Mouse (Mus musculus): ENCODE data around the gene Pdk2. TPM values are rescaled to one million over a fixed set of nuclear protein-coding genes. Genes with fewer than 3 reads are reported as not detected.

Gene Pdk2
- polyA plus RNA-seq, 1 experiment from 2014 or later: 19.4 TPM

- no peak overlapping the region for H3K27ac ChIP-seq
- 51% methylated on average over 6 of the region's 6 CpGs for WGBS
Measured at GRCm38 (mm10) chr11:94987341-94987740, 53.8 kb downstream of the Pdk2 start.

GRCm38 (mm10) chr11:94986435-94986834 is 54.7 kb downstream of the Pdk2 start:
- Histone ChIP-seq H3K27ac (no peak overlapping the region), H3K4me2 (no peak overlapping the region), H3K4me1 (peaks cover 39% of the 10 kb centered on the region), H3K9me3 (no peaks in the 10 kb centered on the region), H3K4me3 (replicated peaks) (no peak overlapping the region), H3K27me3 (no peaks in the 10 kb centered on the region), H3K9ac (no peak overlapping the region), H3K36me3 (replicated peaks) (no peaks in the 10 kb centered on the region)
- ATAC-seq (ENCODE audit: low FRiP score): no peak
- WGBS: 73% methylated on average over 2 of the region's 2 CpGs

More at GRCm38 (mm10) chr11:94987341-94987740, 53.8 kb downstream of the Pdk2 start:
- Histone ChIP-seq H3K4me2 (no peak overlapping the region), H3K27me3 (no peaks in the 10 kb centered on the region), H3K9ac (no peak overlapping the region), H3K36me3 (replicated peaks) (no peaks in the 10 kb centered on the region), H3K4me3 (replicated peaks) (no peak overlapping the region), H3K4me1 (peaks cover 42% of the 10 kb centered on the region), H3K9me3 (no peaks in the 10 kb centered on the region)
- no peak for ATAC-seq (ENCODE audit: low FRiP score)

- Histone ChIP-seq H3K27ac (no peak overlapping the region), H3K27me3 (no peaks in the 10 kb centered on the region), H3K4me2 (no peak overlapping the region), H3K9ac (no peak overlapping the region), H3K4me3 (replicated peaks) (no peak overlapping the region), H3K36me3 (replicated peaks) (no peaks in the 10 kb centered on the region), H3K9me3 (no peaks in the 10 kb centered on the region), H3K4me1 (peaks cover 39% of the 10 kb centered on the region)
- 86% methylated on average over 5 of the region's 5 CpGs for WGBS
- ATAC-seq (ENCODE audit: low FRiP score): no peak
Measured at GRCm38 (mm10) chr11:94985822-94986221, 55.3 kb downstream of the Pdk2 start.

GRCm38 (mm10) chr11:94985140-94985539 is 56.0 kb downstream of the Pdk2 start:
- H3K4me3 ChIP-seq (replicated peaks): no peak overlapping the region
- H3K27me3 ChIP-seq: no peaks in the 10 kb centered on the region
- 41% methylated on average over 1 of the region's 1 CpGs for WGBS
- no peak for ATAC-seq (ENCODE audit: low FRiP score)
- peaks cover 34% of the 10 kb centered on the region for H3K4me1 ChIP-seq
- H3K36me3 ChIP-seq (replicated peaks): no peaks in the 10 kb centered on the region
- no peak overlapping the region for H3K4me2 ChIP-seq
- H3K9ac ChIP-seq: no peak overlapping the region
- H3K9me3 ChIP-seq: no peaks in the 10 kb centered on the region
- no peak overlapping the region for H3K27ac ChIP-seq

GRCm38 (mm10) chr11:94979462-94980179 is 61.5 kb downstream of the Pdk2 start:
- Histone ChIP-seq H3K27me3 (no peaks in the 10 kb centered on the region), H3K4me2 (peak overlapping the region; percentile 47), H3K4me3 (replicated peaks) (no peak overlapping the region), H3K9me3 (no peaks in the 10 kb centered on the region), H3K36me3 (replicated peaks) (no peaks in the 10 kb centered on the region), H3K4me1 (peaks cover 15% of the 10 kb centered on the region), H3K27ac (no peak overlapping the region), H3K9ac (no peak overlapping the region)
- ATAC-seq (ENCODE audit: low FRiP score): peak; percentile 15
- 78% methylated on average over 11 of the region's 11 CpGs for WGBS

- Histone ChIP-seq H3K27ac (peak overlapping the region; percentile 90), H3K4me2 (peak overlapping the region; percentile 47), H3K9me3 (no peaks in the 10 kb centered on the region), H3K36me3 (replicated peaks) (no peaks in the 10 kb centered on the region), H3K4me1 (peaks cover 15% of the 10 kb centered on the region), H3K4me3 (replicated peaks) (peak overlapping the region; percentile 25), H3K27me3 (no peaks in the 10 kb centered on the region), H3K9ac (peak overlapping the region; percentile 56; the same call in 1 of the 2 replicates)
- WGBS: 0% methylated on average over 20 of the region's 20 CpGs
- peak; percentile 94 for ATAC-seq (ENCODE audit: low FRiP score)
Measured at GRCm38 (mm10) chr11:94978947-94979346, 62.2 kb downstream of the Pdk2 start.

- Histone ChIP-seq H3K9ac (peak overlapping the region; percentile 56; the same call in 1 of the 2 replicates), H3K36me3 (replicated peaks) (no peaks in the 10 kb centered on the region), H3K9me3 (no peaks in the 10 kb centered on the region), H3K4me1 (peaks cover 17% of the 10 kb centered on the region), H3K27ac (peak overlapping the region; percentile 90), H3K27me3 (no peaks in the 10 kb centered on the region), H3K4me3 (replicated peaks) (peak overlapping the region; percentile 25), H3K4me2 (peak overlapping the region; percentile 47)
- ATAC-seq (ENCODE audit: low FRiP score): peak; percentile 70
- 44% methylated on average over 9 of the region's 9 CpGs for WGBS
Measured at GRCm38 (mm10) chr11:94978178-94978915, 62.8 kb downstream of the Pdk2 start.

Other genes starting within 250 kb of the Pdk2 start
- 208 and 267 TPM in 2 replicates for gene Col1a1, start 105.1 kb downstream of the Pdk2 start, polyA plus RNA-seq (2016; fragmentation: Nextera tagmentation; extraction: Ambion mirVana)
- gene Hils1, start 73.8 kb downstream of the Pdk2 start, polyA plus RNA-seq (2016; fragmentation: Nextera tagmentation; extraction: Ambion mirVana): not detected in 2 replicates
- gene Sgca, start 65.0 kb downstream of the Pdk2 start, polyA plus RNA-seq (2016; fragmentation: Nextera tagmentation; extraction: Ambion mirVana): not detected in 2 replicates
- 16.6 and 17.7 TPM in 2 replicates for gene Ppp1r9b, start 50.3 kb downstream of the Pdk2 start, polyA plus RNA-seq (2016; fragmentation: Nextera tagmentation; extraction: Ambion mirVana)
- 80.5 and 86.7 TPM in 2 replicates for gene Samd14, start 31.5 kb downstream of the Pdk2 start, polyA plus RNA-seq (2016; fragmentation: Nextera tagmentation; extraction: Ambion mirVana)
- 3.8 and 5.2 TPM in 2 replicates for gene Itga3, start 35.4 kb upstream of the Pdk2 start, polyA plus RNA-seq (2016; fragmentation: Nextera tagmentation; extraction: Ambion mirVana)
- gene Dlx3, start 78.8 kb upstream of the Pdk2 start, polyA plus RNA-seq (2016; fragmentation: Nextera tagmentation; extraction: Ambion mirVana): 1.0 and 1.1 TPM in 2 replicates
- gene Dlx4, start 104.9 kb upstream of the Pdk2 start, polyA plus RNA-seq (2016; fragmentation: Nextera tagmentation; extraction: Ambion mirVana): 0.20 TPM in 1 of 2 replicates, not detected in the other
- 0.20 TPM in 1 of 2 replicates, not detected in the other for gene Tac4, start 220.2 kb upstream of the Pdk2 start, polyA plus RNA-seq (2016; fragmentation: Nextera tagmentation; extraction: Ambion mirVana)